Mouse (Mus musculus): ENCODE data around the gene Dkkl1. TPM values are rescaled to one million over a fixed set of nuclear protein-coding genes. Genes with fewer than 3 reads are reported as not detected.
"Not testable (repeated sequence)": the region's sequence is repeated elsewhere in the genome, so short reads cannot be mapped to it uniquely, and the experiment has no call there.

Gene Dkkl1
- total RNA-seq, 1 experiment from 2014 or later, result 37.0 TPM

- no peak for ATAC-seq (replicated peaks in 1 of 2; ENCODE audit: insufficient read depth in 1 of 2, low FRiP score in 2 of 2, low TSS enrichment in 1 of 2, low read depth in 1 of 2, poor library complexity in 2 of 2, severe bottlenecking in 2 of 2)
These were observed 31.0 kb downstream of the Dkkl1 start, which contains the start of gene Pth2 for GRCm38 (mm10) chr7:45180896-45181477. TSS of gene Pth2 (plus strand) at chr7:45180995.

- ATAC-seq (replicated peaks in 1 of 2; ENCODE audit: insufficient read depth in 1 of 2, low FRiP score in 2 of 2, low TSS enrichment in 1 of 2, low read depth in 1 of 2, poor library complexity in 2 of 2, severe bottlenecking in 2 of 2), result no peak
These were observed 32.5 kb downstream of the Dkkl1 start, which contains the start of gene Gfy for GRCm38 (mm10) chr7:45179469-45179868. TSS of gene Gfy (minus strand) at chr7:45179569.

GRCm38 (mm10) chr7:45178550-45178949 lies 33.4 kb downstream of the Dkkl1 start:
- ATAC-seq (replicated peaks in 1 of 2; ENCODE audit: insufficient read depth in 1 of 2, low FRiP score in 2 of 2, low TSS enrichment in 1 of 2, low read depth in 1 of 2, poor library complexity in 2 of 2, severe bottlenecking in 2 of 2), result no peak

GRCm38 (mm10) chr7:45176356-45176755 lies 35.6 kb downstream of the Dkkl1 start:
- no peak for ATAC-seq (replicated peaks in 1 of 2; ENCODE audit: insufficient read depth in 1 of 2, low FRiP score in 2 of 2, low TSS enrichment in 1 of 2, low read depth in 1 of 2, poor library complexity in 2 of 2, severe bottlenecking in 2 of 2)

- ATAC-seq (replicated peaks in 1 of 2; ENCODE audit: insufficient read depth in 1 of 2, low FRiP score in 2 of 2, low TSS enrichment in 1 of 2, low read depth in 1 of 2, poor library complexity in 2 of 2, severe bottlenecking in 2 of 2), result no peak
These were observed 36.0 kb downstream of the Dkkl1 start for GRCm38 (mm10) chr7:45175929-45176328.

- ATAC-seq (replicated peaks in 1 of 2; ENCODE audit: insufficient read depth in 1 of 2, low FRiP score in 2 of 2, low TSS enrichment in 1 of 2, low read depth in 1 of 2, poor library complexity in 2 of 2, severe bottlenecking in 2 of 2), result no peak
These were observed 36.5 kb downstream of the Dkkl1 start for GRCm38 (mm10) chr7:45175398-45175797.

GRCm38 (mm10) chr7:45174567-45175280 lies 37.2 kb downstream of the Dkkl1 start:
- peak in 1 of 2 experiments; percentile 12; a peak in 2 of 4 replicates for ATAC-seq (replicated peaks in 1 of 2; ENCODE audit: insufficient read depth in 1 of 2, low FRiP score in 2 of 2, low TSS enrichment in 1 of 2, low read depth in 1 of 2, poor library complexity in 2 of 2, severe bottlenecking in 2 of 2)

GRCm38 (mm10) chr7:45173772-45174171 lies 38.2 kb downstream of the Dkkl1 start:
- not testable (repeated sequence) for ATAC-seq (replicated peaks in 1 of 2; ENCODE audit: insufficient read depth in 1 of 2, low FRiP score in 2 of 2, low TSS enrichment in 1 of 2, low read depth in 1 of 2, poor library complexity in 2 of 2, severe bottlenecking in 2 of 2)

GRCm38 (mm10) chr7:45172974-45173373 lies 39.0 kb downstream of the Dkkl1 start:
- no peak for ATAC-seq (replicated peaks in 1 of 2; ENCODE audit: insufficient read depth in 1 of 2, low FRiP score in 2 of 2, low TSS enrichment in 1 of 2, low read depth in 1 of 2, poor library complexity in 2 of 2, severe bottlenecking in 2 of 2)

- no peak for ATAC-seq (replicated peaks in 1 of 2; ENCODE audit: insufficient read depth in 1 of 2, low FRiP score in 2 of 2, low TSS enrichment in 1 of 2, low read depth in 1 of 2, poor library complexity in 2 of 2, severe bottlenecking in 2 of 2)
These were observed 42.5 kb downstream of the Dkkl1 start for GRCm38 (mm10) chr7:45169495-45169894.

GRCm38 (mm10) chr7:45168656-45169055 lies 43.3 kb downstream of the Dkkl1 start:
- ATAC-seq (replicated peaks in 1 of 2; ENCODE audit: insufficient read depth in 1 of 2, low FRiP score in 2 of 2, low TSS enrichment in 1 of 2, low read depth in 1 of 2, poor library complexity in 2 of 2, severe bottlenecking in 2 of 2), result no peak

GRCm38 (mm10) chr7:45167761-45168445 lies 44.0 kb downstream of the Dkkl1 start:
- ATAC-seq (replicated peaks in 1 of 2; ENCODE audit: insufficient read depth in 1 of 2, low FRiP score in 2 of 2, low TSS enrichment in 1 of 2, low read depth in 1 of 2, poor library complexity in 2 of 2, severe bottlenecking in 2 of 2), result no peak

GRCm38 (mm10) chr7:45166950-45167401 lies 45.0 kb downstream of the Dkkl1 start:
- ATAC-seq (replicated peaks in 1 of 2; ENCODE audit: insufficient read depth in 1 of 2, low FRiP score in 2 of 2, low TSS enrichment in 1 of 2, low read depth in 1 of 2, poor library complexity in 2 of 2, severe bottlenecking in 2 of 2), result no peak

- no peak for ATAC-seq (replicated peaks in 1 of 2; ENCODE audit: insufficient read depth in 1 of 2, low FRiP score in 2 of 2, low TSS enrichment in 1 of 2, low read depth in 1 of 2, poor library complexity in 2 of 2, severe bottlenecking in 2 of 2)
These were observed 46.2 kb downstream of the Dkkl1 start for GRCm38 (mm10) chr7:45165701-45166100.

GRCm38 (mm10) chr7:45164833-45165232 lies 47.1 kb downstream of the Dkkl1 start:
- no peak for ATAC-seq (replicated peaks in 1 of 2; ENCODE audit: insufficient read depth in 1 of 2, low FRiP score in 2 of 2, low TSS enrichment in 1 of 2, low read depth in 1 of 2, poor library complexity in 2 of 2, severe bottlenecking in 2 of 2)

- 0 out of 4 replicates have a peak, but pooled peaks of 1 of the 2 experiments have one; percentile 44 for ATAC-seq (replicated peaks in 1 of 2; ENCODE audit: insufficient read depth in 1 of 2, low FRiP score in 2 of 2, low TSS enrichment in 1 of 2, low read depth in 1 of 2, poor library complexity in 2 of 2, severe bottlenecking in 2 of 2)
These were observed 48.0 kb downstream of the Dkkl1 start, which contains the start of gene Slc17a7 for GRCm38 (mm10) chr7:45163735-45164490. TSS of gene Slc17a7 (plus strand) at chr7:45163949.

GRCm38 (mm10) chr7:45162996-45163615 lies 48.8 kb downstream of the Dkkl1 start:
- no peak for ATAC-seq (replicated peaks in 1 of 2; ENCODE audit: insufficient read depth in 1 of 2, low FRiP score in 2 of 2, low TSS enrichment in 1 of 2, low read depth in 1 of 2, poor library complexity in 2 of 2, severe bottlenecking in 2 of 2)

Data from hematopoietic stem cell, adult 5-6 weeks (primary cell).